Mouse (Mus musculus) retina, embryonic 14.5 days (tissue): ENCODE results near the gene Gm20509.
A peak's percentile ranks its signal among the peaks of the same experiment; 100 is the strongest.
"Not testable (repeated sequence)": the region's sequence is repeated elsewhere in the genome, so short reads cannot be mapped to it uniquely, and the experiment has no call there.

Source experiments
- DNase-seq: peaks from one replicate; pipeline ENCODE4 v3.0.0-alpha.2; 2015; ENCODE audit warnings: low spot score

Gene Gm20509

GRCm38 (mm10) chr9:73102181-73102580 is at the start of gene Gm20509:
TSS of gene Gm20509 (plus strand) at chr9:73102470.
- no peak for DNase-seq

DNA sequence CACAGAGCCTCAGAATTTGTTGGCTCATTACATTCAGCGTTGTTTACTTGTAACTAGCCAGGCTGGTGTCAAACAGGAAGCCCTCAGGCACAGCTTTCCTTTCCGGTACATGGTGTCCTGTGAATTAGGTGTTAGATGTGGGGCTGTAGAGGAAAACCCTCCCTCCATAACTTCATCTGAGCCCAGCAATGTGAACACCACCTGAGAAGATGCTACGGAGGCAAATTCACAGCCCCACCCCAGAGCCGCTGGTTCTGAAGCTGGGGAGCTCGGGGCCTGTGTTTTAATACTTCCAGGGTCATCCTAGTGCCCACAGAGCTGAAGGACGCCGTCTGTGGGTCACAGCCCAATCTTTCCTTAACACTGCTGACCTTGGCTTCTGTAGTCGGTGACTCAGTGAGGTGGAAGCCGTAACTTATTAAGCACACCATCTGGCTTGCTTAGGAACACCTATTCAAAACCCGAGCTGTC is 46.8 kb upstream of the Gm20509 start:
- DNase-seq: no peak

GRCm38 (mm10) chr9:73059224-73059623 is 43.0 kb upstream of the Gm20509 start:
- DNase-seq: no peak

GRCm38 (mm10) chr9:73063621-73064290 is 38.5 kb upstream of the Gm20509 start:
- DNase-seq: peak; percentile 23

- DNase-seq: no peak
These were observed 35.2 kb upstream of the Gm20509 start for GRCm38 (mm10) chr9:73067086-73067485.

DNA sequence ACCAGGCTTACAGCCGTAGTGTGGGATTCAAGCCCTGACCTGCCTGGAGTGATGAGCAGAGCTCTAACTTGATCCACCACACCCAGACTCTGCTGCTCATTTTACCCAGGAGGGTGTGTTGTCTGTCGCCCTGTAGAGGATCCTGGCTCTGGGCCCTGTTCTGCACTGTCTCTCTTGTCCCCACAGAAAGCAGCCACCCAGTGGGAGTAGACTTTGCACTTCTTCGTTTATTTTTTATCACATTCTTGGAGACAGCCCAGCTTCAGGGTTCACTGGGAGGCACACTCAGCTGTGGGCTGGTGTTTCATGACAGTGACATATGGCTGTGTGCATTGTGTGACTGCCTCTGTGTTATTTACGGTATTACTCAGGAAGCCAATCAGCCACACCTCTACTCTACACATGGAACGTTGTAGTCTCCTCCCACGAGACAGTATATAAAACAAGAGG is 34.0 kb upstream of the Gm20509 start:
- no peak for DNase-seq

GRCm38 (mm10) chr9:73068688-73069087 is 33.6 kb upstream of the Gm20509 start:
- no peak for DNase-seq

GRCm38 (mm10) chr9:73070971-73071659 is 31.2 kb upstream of the Gm20509 start:
- no peak for DNase-seq

- DNase-seq: no peak
These were observed 29.8 kb upstream of the Gm20509 start for GRCm38 (mm10) chr9:73072426-73072825.

GRCm38 (mm10) chr9:73073169-73073568 is 29.1 kb upstream of the Gm20509 start:
- no peak for DNase-seq

- not testable (repeated sequence) for DNase-seq
These were observed 22.9 kb upstream of the Gm20509 start for GRCm38 (mm10) chr9:73079349-73079748.

DNA sequence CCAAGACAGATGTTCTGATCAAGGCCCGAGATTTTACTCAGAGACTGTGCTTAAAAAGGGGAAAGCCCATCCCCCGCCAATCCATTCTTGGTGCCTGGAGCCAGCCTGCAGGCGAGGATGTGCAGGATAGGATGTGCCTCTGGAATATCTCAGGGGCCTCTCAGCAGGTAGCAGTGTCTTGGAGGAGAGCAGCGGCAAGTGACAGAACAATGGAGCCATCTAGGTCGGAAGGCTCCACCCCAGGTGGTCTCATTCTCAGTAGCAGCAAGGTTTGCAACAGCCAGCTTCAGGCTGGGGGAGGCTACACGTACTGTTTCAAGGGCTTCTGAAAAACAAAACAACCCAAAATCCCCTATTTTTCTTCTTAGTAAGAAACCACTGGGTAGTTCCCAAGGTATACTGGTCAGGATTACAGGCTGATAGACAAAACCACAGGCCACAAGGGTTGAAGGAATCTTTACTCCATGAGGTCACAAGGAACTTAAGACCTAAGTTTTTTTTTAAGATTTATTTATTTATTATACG is 22.4 kb upstream of the Gm20509 start:
- no peak for DNase-seq

DNA sequence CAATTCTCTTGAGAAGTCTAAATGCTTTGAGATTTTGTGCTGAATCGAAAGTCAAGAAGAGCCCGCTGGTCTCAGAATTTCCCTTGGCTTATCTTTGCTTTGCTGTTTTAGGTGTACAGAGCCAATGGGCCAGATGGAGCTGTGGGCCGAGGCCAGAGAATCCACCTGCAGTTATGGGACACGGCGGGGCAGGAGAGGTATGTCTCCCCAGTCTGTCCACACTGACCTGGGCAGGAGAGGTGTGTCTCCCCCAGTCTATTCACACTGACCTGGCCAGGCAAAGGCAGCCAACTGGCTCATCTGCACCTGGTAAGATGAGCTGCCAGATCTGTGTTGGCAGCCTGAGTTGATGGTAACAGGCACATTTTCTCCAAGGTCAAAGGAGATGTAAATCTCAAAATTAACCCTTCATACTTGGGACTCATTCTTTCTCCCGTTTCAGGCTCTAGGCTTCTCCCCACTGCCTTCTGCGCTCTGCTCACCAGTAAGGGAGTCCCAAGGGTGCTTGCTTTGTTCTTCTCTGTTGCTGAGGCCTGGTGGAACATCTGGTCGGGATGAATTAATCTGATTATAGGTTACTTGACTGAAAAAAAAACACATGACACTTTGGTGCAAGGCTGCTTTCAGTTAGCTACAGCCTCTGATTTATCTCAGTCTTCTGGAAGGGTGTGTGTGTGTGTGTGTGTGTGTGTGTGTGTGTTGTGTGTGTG is 19.8 kb upstream of the Gm20509 start:
- DNase-seq: no peak

DNA sequence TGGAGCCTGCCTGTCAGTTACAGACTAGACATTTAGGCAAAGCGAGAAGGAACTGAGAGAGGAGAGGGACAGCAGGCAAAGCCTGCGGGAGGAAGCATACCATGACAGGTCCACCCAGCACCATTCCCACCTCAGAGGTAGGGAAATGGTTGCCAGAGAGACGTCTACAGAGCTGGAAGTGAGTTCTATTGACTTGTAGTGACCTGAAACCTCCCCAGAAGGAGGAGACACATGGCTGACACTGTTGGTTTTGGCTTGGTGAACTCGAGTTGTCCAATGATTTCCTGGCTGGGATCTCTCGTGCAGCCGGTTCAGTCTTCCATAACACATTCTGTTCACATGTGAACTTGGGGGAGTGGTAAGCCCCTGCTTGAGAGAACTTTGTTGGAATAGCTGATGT is 18.3 kb upstream of the Gm20509 start:
- DNase-seq: no peak

GRCm38 (mm10) chr9:73085845-73086244 is 16.4 kb upstream of the Gm20509 start:
- no peak for DNase-seq

GRCm38 (mm10) chr9:73087121-73087520 is 15.1 kb upstream of the Gm20509 start:
- no peak for DNase-seq

- no peak for DNase-seq
These were observed 14.7 kb upstream of the Gm20509 start for GRCm38 (mm10) chr9:73087581-73087980.

DNA sequence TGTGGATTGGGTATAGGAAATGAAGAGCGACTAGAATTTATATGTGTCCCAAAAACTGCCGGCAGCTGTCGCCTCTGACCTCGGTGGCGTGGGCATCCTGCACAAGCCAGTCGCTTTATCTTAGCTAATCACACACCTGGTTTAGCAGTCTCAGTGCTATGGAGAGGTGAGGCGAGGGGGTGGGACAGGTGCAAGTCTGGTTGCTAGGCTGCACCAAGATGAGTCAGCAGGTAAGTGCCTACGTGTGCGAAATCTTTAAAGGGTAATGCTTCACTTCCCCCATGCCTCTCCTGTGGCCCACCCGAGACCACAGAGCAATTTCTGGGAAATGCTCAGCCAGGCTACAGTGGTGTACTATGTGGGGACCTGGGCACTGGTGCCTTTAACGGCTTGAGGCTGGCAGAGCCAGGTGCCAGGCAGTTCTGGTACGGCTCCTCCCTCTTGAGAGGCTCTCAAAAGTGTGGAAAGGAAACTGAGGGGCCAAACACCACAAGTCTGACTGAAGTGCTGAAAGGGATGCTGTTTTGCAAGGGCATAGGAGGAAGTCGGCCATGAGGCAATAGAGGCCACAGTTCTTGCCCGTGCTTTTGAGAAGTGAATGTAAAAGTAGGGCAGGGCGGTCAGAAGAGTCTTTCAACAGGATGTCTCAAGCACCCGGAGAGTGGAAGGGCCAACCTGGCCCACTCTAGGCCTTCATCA is 12.9 kb upstream of the Gm20509 start:
- no peak for DNase-seq

GRCm38 (mm10) chr9:73090121-73090520 is 12.1 kb upstream of the Gm20509 start:
- DNase-seq: no peak

DNA sequence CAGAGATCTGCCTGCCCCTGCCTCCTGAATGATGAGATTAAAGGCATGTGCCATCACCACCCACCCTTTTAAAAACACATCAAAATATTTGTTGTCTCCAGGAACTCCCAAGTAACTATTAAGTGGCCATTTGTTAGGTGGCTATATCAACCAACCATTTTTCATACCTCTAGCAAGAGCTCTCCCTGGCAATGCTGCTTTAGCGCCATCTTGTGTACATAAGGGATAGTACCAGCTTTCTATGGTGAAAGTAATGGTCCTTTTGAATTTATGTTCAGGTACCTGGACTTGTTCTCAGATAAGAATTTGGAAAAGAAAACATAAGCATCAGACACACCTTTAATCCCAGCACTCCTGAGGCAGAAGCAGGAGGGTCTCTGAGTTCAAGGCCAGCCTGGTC is 10.5 kb upstream of the Gm20509 start:
- DNase-seq: peak; percentile 86

GRCm38 (mm10) chr9:73094580-73094979 is 7.7 kb upstream of the Gm20509 start:
- DNase-seq: peak; percentile 34

- no peak for DNase-seq
These were observed 4.4 kb upstream of the Gm20509 start for GRCm38 (mm10) chr9:73097898-73098297.
